Mouse (Mus musculus) central nervous system, embryonic 11.5 days (tissue): Measurements from ENCODE around the gene Tanc1. TPM values are rescaled to one million over a fixed set of nuclear protein-coding genes. Genes with fewer than 3 reads are reported as not detected.

Experiments
- polyA plus RNA-seq: library from polyadenylated mRNA; depleted of rRNA; stranded (reverse); fragments of >200 nt; gene quantifications from 2 replicates; pipeline ENCODE4 v1.2.3, GENCODE M21; 2012; rRNA removed

The Tanc1 gene
- 7.4 and 17.7 TPM in 2 replicates for polyA plus RNA-seq

DNA sequence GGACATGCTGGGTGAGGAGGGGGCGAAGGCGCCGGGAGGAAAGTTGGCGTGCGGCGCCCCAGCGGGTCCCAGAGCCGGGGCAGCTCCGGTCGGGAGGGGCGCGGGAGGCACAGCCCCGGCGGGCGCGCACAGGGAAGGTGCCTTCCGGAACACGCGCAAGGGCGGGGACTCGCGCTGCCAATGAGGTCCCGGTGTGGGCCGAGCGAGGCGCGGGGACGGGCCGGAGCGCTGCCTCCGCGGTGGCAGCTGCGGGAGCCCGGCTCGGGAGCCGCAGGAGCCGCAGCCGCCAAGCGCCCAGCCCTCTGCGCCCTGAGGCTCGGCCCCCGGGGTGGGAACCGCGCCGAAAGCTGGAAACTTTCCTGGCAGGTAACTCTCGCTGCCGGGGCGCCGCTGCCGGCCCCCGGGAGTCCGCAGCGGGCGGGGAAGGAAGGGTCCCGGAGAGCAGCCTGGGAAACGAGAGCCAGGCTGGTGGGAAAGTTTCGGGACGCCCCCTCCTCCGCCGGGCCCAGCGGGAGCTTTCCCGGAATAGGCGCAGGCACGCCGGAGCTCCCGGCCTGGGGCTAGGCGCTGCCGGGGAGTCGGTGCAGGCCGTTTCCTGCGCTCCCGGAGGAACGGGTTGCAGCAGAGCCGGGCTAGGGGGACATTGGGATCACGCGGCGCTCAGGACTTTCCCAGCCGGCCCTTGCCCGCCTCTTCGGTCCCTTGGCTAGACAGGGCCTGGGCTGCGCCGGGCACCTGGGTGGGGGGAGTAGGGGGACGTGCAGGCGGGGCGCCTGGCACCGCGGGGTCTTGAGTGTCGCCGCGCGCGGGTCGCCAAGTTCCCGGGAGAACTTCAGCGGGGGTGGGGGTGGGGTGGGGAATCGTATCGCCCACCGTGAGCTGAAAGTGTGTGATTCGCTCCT, at the start of gene Tanc1:
Gene Tanc1 (plus strand): TSS at position 212 of the 902 bp plus-strand sequence.

GRCm38 (mm10) chr2:59881831-59882741, 270.2 kb downstream of the Tanc1 start, which contains the start of gene Wdsub1:
Gene Wdsub1, minus strand, starts transcription at chr2:59882591.

Other genes with a start within 250 kb of the Tanc1 start
- gene Dapl1, start 127.4 kb upstream of the Tanc1 start, polyA plus RNA-seq: 0.24 and 1.4 TPM in 2 replicates